Mouse (Mus musculus) T-helper 17 cell (primary cell): ENCODE measurements at regions not wholly inside any gene's neighbourhood (a gene's known extent, or its start where the extent isn't known, plus 50 kb on each side); places are given as distances from the start of the nearest gene placed in this dataset.

Experiments used
- in situ Hi-C, 2 experiments: fragments of 300-600 bp; cut with MboI, MseI; formaldehyde crosslinking; loops; 1 replicate in 1 of 2; 2 replicates in 1 of 2; pipeline ENCODE4 v1.15.1; 2025; ENCODE audit warnings: high pct_unique_total_duplicates in 2 of 2

GRCm38 (mm10) chr1:55977796-55978195 is 572.1 kb downstream of the Plcl1 start:
- in situ Hi-C loops = no loop called here

- in situ Hi-C loops = no loop called here
These were observed 577.9 kb downstream of the Plcl1 start for GRCm38 (mm10) chr1:55983522-55984066.

GRCm38 (mm10) chr1:55997074-55997473 is 591.4 kb downstream of the Plcl1 start:
- in situ Hi-C loops = no loop called here
